Mouse (Mus musculus) CH12F3 (cell line): ENCODE measurements around the gene Blm.

Experiments
- in situ Hi-C: fragments of 300-500 bp; cut with MboI; formaldehyde crosslinking; loops from 2 replicates; pipeline ENCODE4 v1.14.3; 2020; ENCODE audit warnings: low sequenced_read_pairs

The Blm gene

DNA sequence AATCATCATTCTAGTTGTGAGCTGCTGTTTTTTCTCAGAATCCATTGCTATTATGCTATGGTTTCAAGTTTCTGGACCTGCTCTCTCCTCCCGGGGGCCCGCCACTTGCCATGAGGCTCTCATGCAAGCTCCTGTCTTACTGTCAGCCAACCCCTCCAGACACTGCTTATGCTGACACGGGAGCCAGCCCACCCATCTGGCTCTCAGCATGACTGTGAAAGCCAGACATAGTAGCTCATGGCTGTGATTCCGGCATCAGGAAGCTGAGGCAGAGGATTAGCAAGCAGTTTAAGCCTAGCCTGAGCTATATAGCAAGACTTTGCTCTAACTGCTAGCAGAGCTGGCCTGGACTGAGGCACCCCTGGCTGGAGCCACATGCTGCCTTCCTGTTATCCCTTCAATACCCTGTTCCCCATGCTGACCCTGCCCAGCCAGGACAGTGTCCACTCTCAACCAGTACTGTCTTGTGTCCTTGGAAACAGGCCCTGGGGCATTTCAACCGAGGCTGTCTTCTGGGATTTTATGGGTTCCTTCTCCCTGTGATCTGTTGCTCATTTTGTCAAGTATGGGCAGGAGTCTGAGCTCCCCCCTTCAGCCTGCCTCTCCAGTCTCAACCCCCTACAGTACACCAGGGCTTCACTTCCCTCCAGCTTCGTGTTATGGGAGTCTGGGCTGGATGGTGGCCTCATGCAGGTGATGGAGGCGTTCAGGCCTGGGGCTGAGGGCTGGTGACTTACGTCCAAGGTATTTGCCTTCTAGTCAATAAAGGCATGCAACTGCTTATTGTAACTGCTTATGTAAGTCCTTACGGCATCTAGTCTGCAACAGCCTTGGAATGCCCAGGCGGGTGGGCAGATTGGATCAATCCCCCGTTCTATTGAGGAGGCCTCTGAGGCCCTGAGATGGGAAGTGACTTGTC is 92.7 kb downstream of the Blm start:
- in situ Hi-C loops = no loop called here

DNA sequence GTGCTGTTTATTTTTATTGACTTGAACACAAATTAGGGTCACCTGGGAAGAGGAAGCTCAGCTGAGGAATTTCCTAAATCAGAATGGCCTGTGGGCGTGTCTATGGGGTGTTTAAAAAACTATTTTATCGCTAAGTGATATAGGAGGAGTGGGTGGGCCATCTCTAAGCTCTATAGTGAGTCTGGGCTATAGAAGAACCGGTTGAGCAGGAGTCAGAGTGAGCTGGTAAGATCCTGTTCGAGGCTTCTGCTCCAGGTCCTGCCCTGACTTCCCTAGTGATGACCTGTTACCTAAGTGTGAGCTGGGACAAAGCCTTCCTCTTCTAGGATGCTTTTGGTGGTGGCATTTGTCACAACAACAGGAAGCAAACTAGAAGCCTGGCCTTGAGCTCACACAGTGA is 94.2 kb downstream of the Blm start:
- in situ Hi-C loops = no loop called here

DNA sequence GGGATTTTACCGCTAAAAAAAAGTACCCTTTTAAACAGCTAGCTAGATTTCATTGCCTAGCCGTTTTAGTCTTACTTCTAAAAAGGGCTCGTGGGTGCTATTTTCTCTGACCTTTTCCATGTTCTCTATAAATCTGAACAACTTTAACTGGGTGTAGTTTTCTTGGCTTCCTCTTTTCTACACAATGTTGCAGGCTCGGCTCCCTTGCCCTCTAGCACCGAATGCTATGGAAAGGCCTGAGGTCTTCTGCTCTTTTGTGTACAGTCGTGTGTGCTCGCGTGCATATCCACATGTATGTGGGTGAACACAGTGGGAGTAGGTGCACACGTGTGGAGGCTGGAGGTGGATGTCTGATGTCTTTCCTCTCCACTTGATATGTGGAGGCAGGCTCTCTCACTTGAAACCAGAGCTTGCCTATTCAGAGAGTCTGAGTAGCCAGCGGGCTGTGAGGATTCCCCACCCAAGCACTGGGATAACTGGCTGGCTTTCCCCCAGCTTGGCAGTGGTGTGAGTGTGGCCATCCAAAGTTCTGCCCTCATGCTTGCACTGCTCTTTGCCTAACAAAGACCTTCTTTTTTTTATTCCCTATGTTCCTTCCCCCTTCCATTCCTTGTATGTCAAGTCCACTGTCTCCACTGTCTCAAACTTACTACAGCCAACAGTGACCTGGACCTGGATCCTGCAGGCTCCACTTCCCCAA is 95.0 kb downstream of the Blm start:
- in situ Hi-C loops = no loop called here

GRCm38 (mm10) chr7:80439032-80439760 is 95.7 kb downstream of the Blm start:
- in situ Hi-C loops = no loop called here

DNA sequence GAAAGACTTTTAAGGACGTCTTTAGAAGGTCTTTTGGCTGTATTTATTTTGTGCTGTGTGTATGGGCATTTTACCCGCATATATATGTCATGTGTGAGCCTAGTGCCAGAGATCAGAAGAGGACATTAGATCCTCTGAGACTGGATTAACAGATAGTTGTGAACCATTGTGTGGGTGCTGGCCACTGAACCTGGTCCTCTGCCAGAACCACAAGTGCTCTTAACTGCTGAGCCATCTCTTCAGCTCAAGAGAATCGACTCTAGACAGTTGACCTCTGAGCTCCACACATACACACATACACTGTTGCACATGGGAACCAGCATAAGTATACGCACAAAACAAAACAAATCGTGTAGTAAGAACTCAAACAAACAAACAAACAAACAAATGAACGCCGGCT is 98.3 kb downstream of the Blm start:
- in situ Hi-C loops = no loop called here

DNA sequence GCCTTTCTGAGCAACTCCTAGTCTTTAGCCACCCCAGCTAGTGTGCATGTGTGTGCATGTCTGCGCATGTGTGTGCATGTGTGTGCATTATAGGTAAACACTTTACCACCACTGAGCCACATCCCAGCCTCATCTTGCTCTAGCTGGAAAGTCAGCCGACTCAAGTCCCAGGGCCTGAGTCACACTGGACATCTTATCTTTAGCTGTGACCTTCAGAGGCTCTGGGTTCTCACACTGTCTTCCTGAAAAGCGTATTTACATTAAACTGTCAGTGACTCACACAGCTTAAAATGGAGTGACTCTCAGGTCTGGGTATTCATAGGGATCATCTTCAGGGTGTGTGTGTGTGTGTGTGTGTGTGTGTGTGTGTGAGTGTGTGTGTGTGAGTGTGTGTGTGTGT is 99.3 kb downstream of the Blm start:
- in situ Hi-C loops = no loop called here

DNA sequence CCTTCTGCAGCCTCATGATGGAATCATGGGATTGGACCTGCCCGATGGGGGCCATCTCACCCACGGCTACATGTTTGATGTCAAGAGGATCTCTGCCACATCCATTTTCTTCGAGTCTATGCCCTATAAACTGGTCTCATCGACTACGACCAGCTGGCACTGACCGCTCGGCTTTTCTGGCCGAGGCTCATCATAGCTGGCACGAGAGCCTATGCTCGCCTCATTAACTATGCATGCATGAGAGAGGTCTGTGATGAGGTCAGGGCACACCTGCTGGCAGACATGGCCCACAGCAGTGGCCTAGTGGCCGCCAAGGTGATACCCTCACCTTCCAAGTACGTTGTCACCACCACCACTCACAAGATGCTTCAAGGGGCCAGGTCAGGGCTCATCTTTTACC is 105.3 kb downstream of the Blm start:
- in situ Hi-C loops = no loop called here

- in situ Hi-C loops = no loop called here
Observed at GRCm38 (mm10) chr7:80427730-80428129, 107.2 kb downstream of the Blm start.

GRCm38 (mm10) chr7:80426363-80426762 is 108.6 kb downstream of the Blm start:
- in situ Hi-C loops = no loop called here

DNA sequence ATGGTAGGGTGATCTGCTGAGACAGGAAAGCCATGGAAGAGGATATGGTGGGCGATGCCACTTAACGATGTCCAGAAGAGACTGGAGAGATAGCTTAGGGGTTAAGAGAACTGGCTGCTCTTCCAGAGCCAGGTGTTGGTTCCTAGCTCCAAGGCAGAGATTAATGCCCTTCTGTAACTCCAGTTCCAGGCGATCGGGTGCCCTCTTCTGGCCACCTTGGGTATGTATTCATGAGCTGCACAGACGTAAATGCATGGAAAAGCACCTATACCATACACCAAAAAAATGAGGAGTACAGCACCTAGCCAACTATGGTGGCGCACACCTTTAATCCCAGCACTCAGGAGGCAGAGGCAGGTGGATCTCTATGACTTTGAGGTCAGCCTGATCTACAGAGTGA is 110.2 kb downstream of the Blm start:
- in situ Hi-C loops = no loop called here

DNA sequence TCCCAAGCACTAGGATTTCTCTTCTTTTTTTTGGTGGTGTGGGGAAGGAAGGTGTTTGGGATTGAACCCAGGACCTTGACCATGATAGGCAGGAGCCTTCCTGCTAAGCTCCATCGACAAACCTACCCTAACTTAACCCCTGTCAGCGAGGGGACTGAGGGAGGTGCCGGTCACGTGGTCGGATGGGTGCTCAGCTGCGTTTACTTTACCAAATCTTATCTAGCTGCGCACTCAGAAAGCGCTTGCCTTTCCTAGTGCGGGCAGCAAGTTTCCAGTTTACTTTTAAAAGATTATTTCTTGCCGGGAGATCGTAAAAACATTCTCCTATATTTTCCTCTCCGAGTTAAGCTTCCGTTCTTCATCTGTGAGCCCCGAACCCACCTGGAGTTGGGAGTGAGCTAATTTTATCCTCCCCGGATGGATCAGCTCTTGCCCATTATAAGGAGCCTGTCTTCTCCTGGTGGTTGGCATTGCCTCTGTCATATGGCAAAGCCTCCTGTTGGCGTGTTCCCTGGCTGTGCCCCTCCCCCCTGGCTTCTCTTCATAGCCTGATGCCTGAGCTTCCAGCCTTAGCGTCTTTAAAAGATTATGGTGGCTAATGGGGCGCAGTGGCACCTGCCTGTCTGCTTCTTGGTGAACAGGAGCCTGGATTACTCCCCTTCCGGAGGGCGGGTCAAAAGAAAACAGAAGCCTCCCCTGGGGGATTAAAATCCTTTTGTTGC is 112.0 kb downstream of the Blm start:
- in situ Hi-C loops = no loop called here

- in situ Hi-C loops = no loop called here
Observed at GRCm38 (mm10) chr7:80421576-80421975, 113.3 kb downstream of the Blm start.

GRCm38 (mm10) chr7:80420586-80420985 is 114.3 kb downstream of the Blm start:
- in situ Hi-C loops = no loop called here

DNA sequence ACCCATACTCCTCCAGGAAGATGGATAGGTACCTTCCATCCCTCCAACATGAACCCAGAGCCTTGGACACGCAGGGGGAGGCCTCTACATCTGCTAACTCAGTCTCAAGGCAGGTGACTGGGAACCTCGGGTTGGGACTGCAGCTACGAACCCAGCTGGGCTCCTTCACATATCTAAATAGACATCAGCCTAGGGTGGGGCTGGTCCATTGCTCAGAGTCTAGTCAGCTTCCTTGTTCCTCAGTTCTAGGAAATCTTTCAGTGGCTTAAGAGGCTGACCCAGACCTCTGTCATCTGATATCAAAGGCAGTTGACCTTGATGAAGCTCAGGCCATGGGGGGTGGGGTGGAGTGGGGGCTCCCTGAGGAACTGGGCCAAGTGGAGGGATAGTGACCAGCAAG is 115.6 kb downstream of the Blm start:
- in situ Hi-C loops = no loop called here

GRCm38 (mm10) chr7:80418036-80418435 is 116.9 kb downstream of the Blm start:
- in situ Hi-C loops = no loop called here

- in situ Hi-C loops = no loop called here
Observed at GRCm38 (mm10) chr7:80417601-80418000, 117.3 kb downstream of the Blm start.

DNA sequence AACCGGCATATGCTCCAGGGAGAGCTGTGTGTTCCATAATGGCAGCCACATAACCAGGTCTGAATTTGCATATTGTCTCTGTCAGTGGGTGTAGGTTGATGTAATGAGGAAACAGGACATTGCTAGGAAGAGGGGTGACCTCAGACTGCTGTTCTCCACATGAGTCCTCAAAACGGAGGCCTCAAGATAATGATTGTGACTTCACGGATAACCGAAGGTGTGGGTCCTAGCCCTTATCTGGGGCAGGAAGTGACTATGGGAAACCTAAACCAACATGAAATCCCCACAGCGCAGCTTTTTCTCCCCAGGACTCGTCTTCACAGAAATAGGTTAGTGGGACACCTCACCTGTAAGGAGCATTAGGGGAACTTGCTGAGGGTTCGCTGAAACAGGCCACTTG is 118.0 kb downstream of the Blm start:
- in situ Hi-C loops = no loop called here

GRCm38 (mm10) chr7:80414303-80414855 is 120.5 kb downstream of the Blm start:
- in situ Hi-C loops = no loop called here

DNA sequence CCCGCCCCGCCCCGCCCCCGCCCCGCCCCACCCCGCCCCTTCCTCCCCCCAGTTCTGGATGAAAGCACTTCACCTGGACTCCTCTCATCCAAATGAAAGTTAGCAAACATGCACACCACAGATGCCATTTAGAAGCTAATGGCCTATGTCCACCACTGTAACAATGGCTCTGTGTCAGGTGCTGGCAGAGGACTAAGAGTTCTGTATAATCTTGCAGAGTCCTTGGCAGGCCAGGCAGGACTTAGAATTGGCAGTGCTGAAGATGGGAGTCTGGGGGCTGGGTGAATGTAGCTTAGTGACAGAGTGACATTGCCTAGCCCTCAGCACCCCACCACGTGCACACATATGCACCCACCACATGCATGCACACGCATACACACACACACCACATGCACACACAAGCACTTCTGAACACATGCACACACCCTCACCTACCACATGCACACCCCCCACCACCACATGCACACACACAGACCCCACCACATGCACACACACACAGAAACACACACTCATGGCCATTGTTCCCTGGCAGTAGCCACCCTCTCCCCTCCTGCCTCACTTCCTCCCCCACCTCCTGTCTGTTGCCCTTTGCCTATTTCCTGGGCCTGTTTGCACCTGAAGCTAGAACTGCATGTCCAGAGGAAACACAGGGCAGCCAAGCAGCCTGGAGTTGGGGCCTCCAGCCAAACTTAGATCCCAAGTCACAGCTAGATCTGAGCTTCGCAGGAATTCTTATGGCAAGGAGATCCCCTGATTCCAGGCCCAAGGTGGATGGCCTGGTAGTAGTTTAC is 121.2 kb downstream of the Blm start:
- in situ Hi-C loops = no loop called here

- in situ Hi-C loops = no loop called here
Observed at GRCm38 (mm10) chr7:80412781-80413180, 122.1 kb downstream of the Blm start.
